12 mouse cellular contexts compared by ENCODE assay signal in genomic region chr9:47755119-47755518, GRCm38 (mm10).
DNase-seq lines count a peak whose midpoint lies in the region; ATAC-seq lines count a peak whose summit lies in the region.
"Had no signal": no experiment of that assay in that cellular context is flagged by ENCODE, and none has a peak within 500 bp of the region (broad histone marks: within the 10 kb centered on the region; RNA-seq: fewer than 3 reads in every experiment).

No protein-coding gene starts in this region.

- H3K9me3 ChIP-seq in forebrain, embryonic 15.5 days, result no peaks in the 10 kb centered on the region
- no peaks in the 10 kb centered on the region for H3K9me3 ChIP-seq in forebrain, embryonic 12.5 days
- H3K9me3 ChIP-seq: liver, embryonic 12.5 days had no signal

- ATAC-seq in forebrain, embryonic 15.5 days (replicated peaks), result no peak
- ATAC-seq in forebrain, embryonic 12.5 days (ENCODE audit: low FRiP score), result no peak
- ATAC-seq in megakaryocyte-erythroid progenitor cell, adult 5-6 weeks (replicated peaks; ENCODE audit: low FRiP score, low TSS enrichment, poor library complexity, severe bottlenecking), result no peak
- no peak for ATAC-seq in megakaryocyte progenitor cell, adult 5-6 weeks (replicated peaks; ENCODE audit: poor library complexity)
- ATAC-seq: liver, embryonic 12.5 days had no signal

- H3K4me3 ChIP-seq in forebrain, embryonic 15.5 days, result no peak overlapping the region
- no peak overlapping the region for H3K4me3 ChIP-seq in forebrain, embryonic 12.5 days (replicated peaks)
- H3K4me3 ChIP-seq: liver, embryonic 12.5 days had no signal

- intact Hi-C loops in left cerebral cortex, postnatal 14 days (cut with DNase I), result no loop called here

- DNase-seq in layer of hippocampus, adult 11-12 months (ENCODE audit: low spot score), result peak; percentile 71
- DNase-seq in layer of hippocampus, adult 9-10 months (ENCODE audit: low spot score), result no peak
- DNase-seq in cerebellum, postnatal 25 days, result peak; percentile 51 to 56
- peak; percentile 66 to 84 for DNase-seq in left cerebral cortex, postnatal 14 days (ENCODE audit: low spot score in 2 of 2)
- DNase-seq: gastrocnemius, postnatal 25 days; kidney, adult 2 months; thymus, postnatal 14 days had no signal

- H3K9ac ChIP-seq in forebrain, embryonic 15.5 days (replicated peaks), result no peak overlapping the region
- H3K9ac ChIP-seq in forebrain, embryonic 12.5 days, result no peak overlapping the region
- H3K9ac ChIP-seq: liver, embryonic 12.5 days had no signal

- H3K4me1 ChIP-seq in forebrain, embryonic 15.5 days, result peaks cover 63% of the 10 kb centered on the region
- peaks cover 35% of the 10 kb centered on the region for H3K4me1 ChIP-seq in forebrain, embryonic 12.5 days

- H3K4me2 ChIP-seq in forebrain, embryonic 15.5 days (replicated peaks), result no peak overlapping the region
- H3K4me2 ChIP-seq in forebrain, embryonic 12.5 days, result no peak overlapping the region
- H3K4me2 ChIP-seq: liver, embryonic 12.5 days had no signal

- WGBS in forebrain, embryonic 15.5 days, result 36% methylated on average over 12 of the region's 12 CpGs
- 51% methylated on average over 12 of the region's 12 CpGs for WGBS in forebrain, embryonic 12.5 days

- no peaks in the 10 kb centered on the region for H3K36me3 ChIP-seq in forebrain, embryonic 15.5 days
- no peaks in the 10 kb centered on the region for H3K36me3 ChIP-seq in forebrain, embryonic 12.5 days (replicated peaks)
- H3K36me3 ChIP-seq: liver, embryonic 12.5 days had no signal

- peak overlapping the region; percentile 3; the same call in 1 of the 2 replicates for H3K27ac ChIP-seq in forebrain, embryonic 15.5 days (replicated peaks)
- no peak overlapping the region for H3K27ac ChIP-seq in forebrain, embryonic 12.5 days
- H3K27ac ChIP-seq: liver, embryonic 12.5 days had no signal

- no peaks in the 10 kb centered on the region for H3K27me3 ChIP-seq in forebrain, embryonic 15.5 days
- no peaks in the 10 kb centered on the region for H3K27me3 ChIP-seq in forebrain, embryonic 12.5 days
- H3K27me3 ChIP-seq: liver, embryonic 12.5 days had no signal
